Mouse (Mus musculus) liver, embryonic 14.5 days (tissue): ENCODE data around the gene Mrpl45. TPM values are rescaled to one million over a fixed set of nuclear protein-coding genes. Genes with fewer than 3 reads are reported as not detected.

Experiments
- ATAC-seq: fragments of 200-750 bp; cut with Nextera tagmentation; 2 replicates; pipeline ENCODE4 v1.8.0; 2017; ENCODE audit warnings: moderate number of reproducible peaks, mild to moderate bottlenecking, moderate library complexity; ENCODE audit not compliant: insufficient read depth
- DNase-seq, 3 experiments: peaks; one replicate each; pipeline ENCODE4 v3.0.0-alpha.2; 2012 to 2013; ENCODE audit warnings: low read depth in 3 of 3, low spot score in 3 of 3
- H3K27ac ChIP-seq: fragments of 300-500 bp; sonication (generic); 2 replicates; pipeline ENCODE4 v1.5.1; 2014; ENCODE audit warnings: moderate library complexity, mild to moderate bottlenecking, control low read depth, inconsistent platforms
- H3K27me3 ChIP-seq: fragments of 300-500 bp; sonication (generic); 2 replicates; pipeline ENCODE4 v1.6.1; 2014; ENCODE audit warnings: mild to moderate bottlenecking, low read length, moderate library complexity; ENCODE audit not compliant: control insufficient read depth, insufficient read depth
- H3K36me3 ChIP-seq: fragments of 300-500 bp; sonication (generic); replicated peaks from 2 replicates; pipeline ENCODE4 v1.6.1; 2014; ENCODE audit warnings: low read depth; ENCODE audit not compliant: control insufficient read depth, insufficient read depth
- H3K4me1 ChIP-seq, 2 experiments: fragments of 200-500 bp in 1 of 2; fragments of 300-500 bp in 1 of 2; sonication (generic) in 1 of 2; replicated peaks; 2 replicates each; pipeline ENCODE4 v1.6.1; 2012 to 2014; ENCODE audit warnings: antibody characterized with exemption in 1 of 2, inconsistent platforms in 1 of 2, low read length in 1 of 2; ENCODE audit not compliant: control insufficient read depth in 2 of 2, insufficient read depth in 2 of 2
- H3K4me2 ChIP-seq: fragments of 300-500 bp; sonication (generic); 2 replicates; pipeline ENCODE4 v1.6.1; 2014; ENCODE audit warnings: low read depth, mild to moderate bottlenecking, control low read depth, moderate library complexity
- H3K4me3 ChIP-seq, 2 experiments: fragments of 200-500 bp in 1 of 2; fragments of 300-500 bp in 1 of 2; sonication (generic) in 1 of 2; 2 replicates each; pipeline ENCODE4 v1.5.1; 2012 to 2014; ENCODE audit warnings: low read depth in 2 of 2, low read length in 2 of 2, mild to moderate bottlenecking in 2 of 2, control low read depth in 1 of 2, inconsistent platforms in 1 of 2, moderate library complexity in 1 of 2; ENCODE audit not compliant: insufficient read depth in 1 of 2
- H3K9ac ChIP-seq: fragments of 300-500 bp; sonication (generic); replicated peaks from 2 replicates; pipeline ENCODE4 v1.6.1; 2014; ENCODE audit warnings: mild to moderate bottlenecking, control low read depth, moderate library complexity
- H3K9me3 ChIP-seq: fragments of 300-500 bp; sonication (generic); 2 replicates; pipeline ENCODE4 v1.6.1; 2016; ENCODE audit warnings: low read length, mixed read lengths; ENCODE audit not compliant: control insufficient read depth
- CTCF ChIP-seq: IDR thresholded peaks from 2 replicates; pipeline ENCODE4 v1.5.1; 2016; ENCODE audit warnings: antibody characterized with exemption, low read depth, control low read depth
- EP300 ChIP-seq: IDR thresholded peaks from 2 replicates; pipeline ENCODE4 v1.6.1; 2016; ENCODE audit warnings: antibody characterized with exemption, low read depth
- WGBS: fragments of 180-500 bp; shearing (Covaris S2); extraction: QIAGEN DNeasy Blood & Tissue Kit; methylation state at CpG from one replicate; pipeline ENCODE4 v1.1.7; 2014; ENCODE audit not compliant: insufficient replicate concordance; 5-methylcytosine and 5-hydroxymethylcytosine counted together
- polyA plus RNA-seq, 2 experiments: library from polyadenylated mRNA; depleted of rRNA in 1 of 2; stranded (reverse) in 1 of 2; unstranded in 1 of 2; fragments of >200 nt; fragmentation: Nextera tagmentation in 1 of 2; extraction: Ambion mirVana in 1 of 2; gene quantifications; 2 replicates each; pipeline versions ENCODE4 v1.2.1 to v1.2.3; 2012 to 2014

Gene Mrpl45
- polyA plus RNA-seq, 2 experiments = 13.1 to 22.8 TPM

DNA sequence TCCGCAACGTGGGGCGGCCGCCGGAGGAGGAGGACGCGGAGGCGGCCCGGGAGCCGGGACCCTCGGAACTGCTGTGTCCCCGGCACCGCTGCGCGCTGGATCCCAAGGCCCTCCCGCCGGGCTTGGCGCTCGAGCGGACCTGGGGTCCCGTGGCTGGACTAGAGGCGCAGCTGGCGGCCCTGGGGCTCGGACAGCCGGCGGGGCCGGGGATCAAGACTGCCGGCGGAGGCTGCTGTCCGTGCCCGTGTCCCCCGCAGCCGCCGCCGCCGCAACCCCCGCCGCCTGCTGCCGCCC, 47.1 kb downstream of the Mrpl45 start:
- H3K36me3 ChIP-seq = no peaks in the 10 kb centered on the region
- no peaks in the 10 kb centered on the region for H3K9me3 ChIP-seq
- H3K4me3 ChIP-seq = peak overlapping the region; percentile 61 to 98
- H3K4me1 ChIP-seq = peaks cover 18 to 22% of the 10 kb centered on the region in 2 experiments
- peak overlapping the region; percentile 84 for H3K9ac ChIP-seq
- WGBS = under 1% methylated on average over 33 of the region's 39 CpGs
- ATAC-seq (peak; percentile 18; the same call in 1 of the 2 replicates), DNase-seq (no peak)
- TF ChIP-seq EP300 (no peak), CTCF (no peak)
- no peaks in the 10 kb centered on the region for H3K27me3 ChIP-seq
- H3K4me2 ChIP-seq = peak overlapping the region; percentile 80
- peak overlapping the region; percentile 58 for H3K27ac ChIP-seq

DNA sequence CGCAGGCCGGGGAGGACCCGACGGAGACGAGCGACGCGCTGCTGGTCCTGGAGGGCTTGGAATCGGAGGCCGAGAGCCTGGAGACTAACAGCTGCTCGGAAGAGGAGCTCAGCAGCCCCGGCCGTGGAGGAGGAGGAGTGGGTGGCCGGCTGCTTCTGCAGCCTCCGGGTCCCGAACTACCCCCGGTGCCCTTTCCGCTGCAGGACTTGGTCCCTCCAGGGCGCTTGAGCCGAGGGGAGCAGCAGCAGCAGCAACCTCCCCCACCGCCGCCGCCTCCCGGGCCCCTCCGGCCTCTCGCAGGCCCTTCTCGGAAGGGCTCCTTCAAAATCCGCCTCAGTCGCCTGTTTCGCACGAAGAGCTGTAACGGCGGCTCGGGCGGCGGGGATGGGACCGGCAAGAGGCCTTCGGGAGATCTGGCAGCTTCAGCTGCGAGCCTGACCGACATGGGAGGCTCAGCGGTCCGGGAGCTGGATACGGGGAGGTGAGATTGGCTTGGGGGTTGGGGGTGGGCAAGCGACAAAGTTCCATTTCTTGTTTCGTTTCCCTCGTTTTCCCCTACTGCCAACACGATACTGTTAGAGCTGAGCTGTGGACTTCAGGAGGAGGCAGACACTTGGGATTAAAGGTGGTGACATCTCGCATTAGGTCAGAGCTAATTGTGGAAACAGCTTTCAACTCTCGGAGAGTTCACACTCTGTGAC, 47.6 kb downstream of the Mrpl45 start:
- no peaks in the 10 kb centered on the region for H3K9me3 ChIP-seq
- ATAC-seq = peak; percentile 5; the same call in 1 of the 2 replicates
- H3K27me3 ChIP-seq = no peaks in the 10 kb centered on the region
- H3K27ac ChIP-seq = peak overlapping the region; percentile 58
- H3K9ac ChIP-seq = peak overlapping the region; percentile 84
- H3K4me3 ChIP-seq = peak overlapping the region; percentile 61 to 98
- peaks cover 18 to 22% of the 10 kb centered on the region in 2 experiments for H3K4me1 ChIP-seq
- under 1% methylated on average over 47 of the region's 49 CpGs for WGBS
- no peak for DNase-seq
- peak overlapping the region; percentile 80 for H3K4me2 ChIP-seq
- no peak for TF ChIP-seq EP300
- no peak for TF ChIP-seq CTCF
- no peaks in the 10 kb centered on the region for H3K36me3 ChIP-seq

DNA sequence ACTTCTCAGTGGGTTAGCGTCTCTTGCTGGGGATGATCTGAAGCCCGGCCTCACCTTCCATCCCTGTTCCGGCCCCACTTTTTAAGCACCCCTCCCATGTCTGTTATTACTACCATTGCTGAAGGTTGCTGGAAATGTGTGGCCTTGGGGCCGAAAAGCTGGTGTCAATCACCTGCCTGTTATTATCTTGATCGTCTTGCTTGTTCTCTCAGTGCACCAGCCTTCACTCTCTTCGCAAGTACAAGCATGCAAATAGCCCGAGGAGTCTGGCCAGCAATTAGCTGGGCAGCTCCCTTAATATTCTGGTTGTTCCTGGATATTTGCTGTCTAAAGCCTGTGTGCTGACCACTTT, 48.1 kb downstream of the Mrpl45 start:
- H3K4me2 ChIP-seq = peak overlapping the region; percentile 80
- ATAC-seq = no peak
- TF ChIP-seq CTCF = no peak
- no peak for TF ChIP-seq EP300
- H3K9ac ChIP-seq = peak overlapping the region; percentile 84
- H3K4me1 ChIP-seq = peaks cover 18 to 22% of the 10 kb centered on the region in 2 experiments
- peak overlapping the region; percentile 61 to 98 for H3K4me3 ChIP-seq
- H3K27ac ChIP-seq = peak overlapping the region; percentile 58
- peak in 1 of 3 experiments; percentile 24 for DNase-seq
- no peaks in the 10 kb centered on the region for H3K36me3 ChIP-seq
- H3K27me3 ChIP-seq = no peaks in the 10 kb centered on the region
- H3K9me3 ChIP-seq = no peaks in the 10 kb centered on the region
- 2% methylated on average over 7 of the region's 7 CpGs for WGBS

DNA sequence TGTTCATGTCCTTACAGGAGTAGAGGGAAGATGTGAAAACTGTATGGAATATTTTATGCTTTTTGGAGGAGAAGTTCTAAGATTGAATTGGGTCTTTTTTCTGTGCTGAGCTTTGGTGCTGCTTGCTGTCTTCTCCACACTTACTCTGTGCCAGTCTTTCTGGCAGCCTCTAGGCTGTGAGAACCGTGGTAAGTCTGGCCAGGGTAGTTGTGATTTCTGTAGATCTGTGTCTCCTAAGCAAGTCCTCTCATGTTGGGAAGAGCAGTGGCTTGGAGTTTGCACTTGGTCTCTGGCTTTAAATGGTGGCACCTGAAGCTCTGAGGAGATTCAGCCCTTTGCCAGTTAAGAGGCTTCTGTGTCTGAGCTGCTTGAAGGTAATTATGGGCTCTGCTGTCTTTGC, 50.0 kb downstream of the Mrpl45 start:
- no peak overlapping the region for H3K27ac ChIP-seq
- TF ChIP-seq CTCF (no peak), EP300 (no peak)
- H3K9me3 ChIP-seq = no peaks in the 10 kb centered on the region
- 70% methylated on average over 1 of the region's 1 CpGs for WGBS
- H3K36me3 ChIP-seq = no peaks in the 10 kb centered on the region
- no peak overlapping the region; the same call in 1 of the 2 replicates for H3K4me2 ChIP-seq
- no peaks in the 10 kb centered on the region for H3K27me3 ChIP-seq
- no peak for DNase-seq
- no peak for ATAC-seq
- peaks cover 18 to 22% of the 10 kb centered on the region in 2 experiments for H3K4me1 ChIP-seq
- no peak overlapping the region for H3K4me3 ChIP-seq
- H3K9ac ChIP-seq = no peak overlapping the region

DNA sequence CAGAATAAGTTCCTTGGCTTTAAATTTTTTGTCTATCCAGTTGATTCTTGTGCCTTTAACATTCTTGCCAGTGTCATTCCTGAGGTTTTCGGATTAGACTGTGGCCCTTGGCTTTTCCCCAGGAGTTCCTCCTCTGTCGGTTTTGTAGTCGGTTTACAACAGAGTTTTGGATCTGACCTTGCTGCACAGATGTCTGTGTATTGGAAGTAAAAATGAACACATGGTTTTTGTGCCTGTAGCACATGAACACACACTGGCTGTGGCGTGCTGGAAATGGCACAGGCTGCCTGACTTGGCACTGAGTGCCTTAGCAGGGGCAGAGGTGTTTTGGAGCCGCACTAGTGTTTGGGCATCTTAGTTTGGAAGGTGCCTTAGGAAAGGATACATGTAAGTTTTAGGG, 53.0 kb downstream of the Mrpl45 start:
- DNase-seq = no peak
- no peak overlapping the region for H3K27ac ChIP-seq

More for the DNA sequence above, 53.0 kb downstream of the Mrpl45 start:
- Histone ChIP-seq H3K9ac (no peak overlapping the region), H3K36me3 (no peaks in the 10 kb centered on the region), H3K4me3 (no peak overlapping the region), H3K27me3 (no peaks in the 10 kb centered on the region), H3K4me1 (peaks cover 18 to 19% of the 10 kb centered on the region in 2 experiments), H3K4me2 (no peak overlapping the region), H3K9me3 (no peaks in the 10 kb centered on the region)
- 79% methylated on average over 5 of the region's 5 CpGs for WGBS
- TF ChIP-seq CTCF (no peak), EP300 (no peak)
- ATAC-seq = no peak
